Mouse (Mus musculus) thymus, adult 2 months (tissue): ENCODE measurements at regions not wholly inside any gene's neighbourhood (a gene's known extent, or its start where the extent isn't known, plus 50 kb on each side); places are given as distances from the start of the nearest gene placed in this dataset.
"Not testable (repeated sequence)": the region's sequence is repeated elsewhere in the genome, so short reads cannot be mapped to it uniquely, and the experiment has no call there.

Source experiments
- CTCF ChIP-seq: fragments of 200-500 bp; IDR thresholded peaks from 2 replicates; pipeline ENCODE4 v1.5.1; 2012; ENCODE audit warnings: mild to moderate bottlenecking, control low read depth, low read length, moderate library complexity, borderline replicate concordance; ENCODE audit not compliant: control insufficient read depth, poor library complexity, insufficient read depth; ENCODE audit errors: extremely low read depth
- POLR2A ChIP-seq: fragments of 200-500 bp; IDR thresholded peaks from 2 replicates; pipeline ENCODE4 v1.6.1; 2012; ENCODE audit warnings: mild to moderate bottlenecking, low read length, control low read depth, moderate library complexity; ENCODE audit not compliant: control insufficient read depth, poor library complexity, insufficient read depth; ENCODE audit errors: extremely low read depth

DNA sequence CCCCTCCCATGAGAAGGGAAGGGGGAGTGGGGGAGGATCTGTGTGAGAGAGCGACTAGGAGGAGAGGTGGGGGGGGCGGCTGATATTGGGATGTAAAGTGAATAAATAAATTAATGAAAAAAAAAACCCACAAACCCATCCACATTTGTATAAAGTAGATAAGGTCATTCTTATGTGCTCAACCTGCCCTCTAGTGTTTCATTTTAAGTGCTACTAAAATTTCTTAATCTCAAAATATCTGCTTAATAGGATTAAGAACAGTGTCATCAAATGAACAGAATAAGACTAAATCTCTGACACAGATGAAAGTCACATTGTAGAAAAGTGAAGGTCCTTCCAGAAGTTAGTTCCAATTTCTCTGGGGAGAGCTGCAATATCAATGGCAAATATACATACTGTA, 119.5 kb upstream of the Ube2e2 start:
- not testable (repeated sequence) for TF ChIP-seq POLR2A, CTCF
